8 mouse cellular contexts compared by ENCODE assay signal in genomic region chr4:3083161-3084020, GRCm38 (mm10).
DNase-seq lines count a peak whose midpoint lies in the region; ATAC-seq and TF ChIP-seq lines count a peak whose summit lies in the region.

No protein-coding gene starts in this region.

- no peak for TF ChIP-seq POLR2A in lung, adult 2 months (IDR thresholded peaks at IDR 0.05; ENCODE audit: borderline replicate concordance, extremely low read depth, low read depth, low read length)

- no peak for TF ChIP-seq CTCF in lung, adult 2 months (IDR thresholded peaks at IDR 0.05; ENCODE audit: insufficient read depth, low read length)
- TF ChIP-seq CTCF in lung, postnatal 0 days (IDR thresholded peaks at IDR 0.05), result no peak

- H3K4me2 ChIP-seq in embryonic facial prominence, embryonic 14.5 days (ENCODE audit: low read depth, low read length), result no peak overlapping the region
- H3K4me2 ChIP-seq in hindbrain, embryonic 12.5 days (replicated peaks), result no peak overlapping the region
- no peak overlapping the region for H3K4me2 ChIP-seq in lung, postnatal 0 days (replicated peaks; ENCODE audit: low read depth, low read length)
- no peak overlapping the region for H3K4me2 ChIP-seq in stomach, embryonic 14.5 days (replicated peaks; ENCODE audit: low read depth, low read length)

- H3K9ac ChIP-seq in embryonic facial prominence, embryonic 14.5 days (ENCODE audit: low read depth, low read length), result no peak overlapping the region
- no peak overlapping the region for H3K9ac ChIP-seq in hindbrain, embryonic 12.5 days
- no peak overlapping the region for H3K9ac ChIP-seq in lung, postnatal 0 days (replicated peaks; ENCODE audit: low read depth)
- H3K9ac ChIP-seq in stomach, embryonic 14.5 days (replicated peaks; ENCODE audit: low read depth, low read length), result no peak overlapping the region

- no peaks in the 10 kb centered on the region for H3K4me1 ChIP-seq in lung, adult 2 months (ENCODE audit: control insufficient read depth, insufficient read depth, low read length)
- no peaks in the 10 kb centered on the region for H3K4me1 ChIP-seq in embryonic facial prominence, embryonic 14.5 days (ENCODE audit: control insufficient read depth, insufficient read depth, low read length)
- no peaks in the 10 kb centered on the region for H3K4me1 ChIP-seq in hindbrain, embryonic 12.5 days
- H3K4me1 ChIP-seq in lung, postnatal 0 days (ENCODE audit: insufficient read depth, low read depth, low read length), result no peaks in the 10 kb centered on the region
- no peaks in the 10 kb centered on the region for H3K4me1 ChIP-seq in stomach, embryonic 14.5 days (ENCODE audit: control insufficient read depth, insufficient read depth, low read length)

- H3K27me3 ChIP-seq in embryonic facial prominence, embryonic 14.5 days (replicated peaks; ENCODE audit: control insufficient read depth, insufficient read depth, low read length), result no peaks in the 10 kb centered on the region
- no peaks in the 10 kb centered on the region for H3K27me3 ChIP-seq in hindbrain, embryonic 12.5 days
- H3K27me3 ChIP-seq in lung, postnatal 0 days (replicated peaks; ENCODE audit: insufficient read depth, low read length), result no peaks in the 10 kb centered on the region
- no peaks in the 10 kb centered on the region for H3K27me3 ChIP-seq in stomach, embryonic 14.5 days (ENCODE audit: control insufficient read depth, insufficient read depth, low read length)

- no peak overlapping the region for H3K4me3 ChIP-seq in lung, adult 2 months (replicated peaks; ENCODE audit: extremely low read depth, low read depth, low read length)
- no peak overlapping the region for H3K4me3 ChIP-seq in embryonic facial prominence, embryonic 14.5 days (ENCODE audit: low read depth, low read length)
- H3K4me3 ChIP-seq in hindbrain, embryonic 12.5 days, result no peak overlapping the region
- H3K4me3 ChIP-seq in lung, postnatal 0 days (ENCODE audit: low read depth, low read length), result no peak overlapping the region
- no peak overlapping the region for H3K4me3 ChIP-seq in stomach, embryonic 14.5 days (ENCODE audit: low read depth, low read length)

- H3K9me3 ChIP-seq in embryonic facial prominence, embryonic 14.5 days (ENCODE audit: control insufficient read depth, low read length), result peaks cover 80% of the 10 kb centered on the region
- peaks cover 95% of the 10 kb centered on the region for H3K9me3 ChIP-seq in hindbrain, embryonic 12.5 days (replicated peaks)
- H3K9me3 ChIP-seq in lung, postnatal 0 days (ENCODE audit: low read length), result peaks cover 43% of the 10 kb centered on the region
- H3K9me3 ChIP-seq in stomach, embryonic 14.5 days (ENCODE audit: control insufficient read depth, low read depth, low read length), result peaks cover 66% of the 10 kb centered on the region

- H3K36me3 ChIP-seq in embryonic facial prominence, embryonic 14.5 days (ENCODE audit: control insufficient read depth, insufficient read depth, low read length), result no peaks in the 10 kb centered on the region
- no peaks in the 10 kb centered on the region for H3K36me3 ChIP-seq in hindbrain, embryonic 12.5 days
- no peaks in the 10 kb centered on the region for H3K36me3 ChIP-seq in lung, postnatal 0 days (ENCODE audit: insufficient read depth, low read length)
- no peaks in the 10 kb centered on the region for H3K36me3 ChIP-seq in stomach, embryonic 14.5 days (ENCODE audit: control insufficient read depth, insufficient read depth, low read length)

- H3K27ac ChIP-seq in embryonic facial prominence, embryonic 14.5 days (replicated peaks; ENCODE audit: low read depth, low read length), result no peak overlapping the region
- H3K27ac ChIP-seq in hindbrain, embryonic 12.5 days, result no peak overlapping the region
- H3K27ac ChIP-seq in lung, postnatal 0 days (ENCODE audit: low read length), result no peak overlapping the region
- no peak overlapping the region for H3K27ac ChIP-seq in stomach, embryonic 14.5 days (ENCODE audit: low read length)

- no peak for TF ChIP-seq EP300 in lung, postnatal 0 days (IDR thresholded peaks at IDR 0.05)

- 49% methylated on average over 8 of the region's 8 CpGs for WGBS in lung, adult 2 months
- 57% methylated on average over 8 of the region's 8 CpGs for WGBS in embryonic facial prominence, embryonic 14.5 days
- WGBS in hindbrain, embryonic 12.5 days, result 53% methylated on average over 8 of the region's 8 CpGs
- WGBS in lung, postnatal 0 days, result 50% methylated on average over 8 of the region's 8 CpGs
- whole genome bisulfite sequencing in stomach, embryonic 14.5 days, result 53% methylated on average over 8 of the region's 8 CpGs

- peak; percentile 6 for ATAC-seq in embryonic facial prominence, embryonic 14.5 days (ENCODE audit: low read depth)
- ATAC-seq in hindbrain, embryonic 12.5 days (ENCODE audit: low FRiP score), result peak; percentile 49
- peak; percentile 22 for ATAC-seq in lung, postnatal 0 days
- peak; percentile 33 for ATAC-seq in stomach, embryonic 14.5 days (ENCODE audit: insufficient number of reproducible peaks, insufficient read depth, low FRiP score, low read depth)

- DNase-seq in lung, adult 2 months, result peak; percentile 2
- DNase-seq in lung, postnatal 36 days, result no peak
- DNase-seq in embryonic facial prominence, embryonic 14.5 days (ENCODE audit: low spot score), result peak; percentile 14
- peak; percentile 24 for DNase-seq in lung, postnatal 0 days (ENCODE audit: low spot score)
- no peak for DNase-seq in right cerebral cortex, postnatal 10 days (ENCODE audit: low spot score in 2 of 2)
- DNase-seq in frontal cortex, postnatal 10 days (ENCODE audit: low spot score in 2 of 2), result no peak

Comparison
In these comparisons a context has a peak if more than half of its experiments do, and no peak if none do; other contexts are left out.
1. DNase-seq: peak in lung, adult 2 months (single experiment), embryonic facial prominence, embryonic 14.5 days (single experiment) and lung, postnatal 0 days (single experiment); none in lung, postnatal 36 days (single experiment), right cerebral cortex, postnatal 10 days (0 of 2) and frontal cortex, postnatal 10 days (0 of 2).
2. Peak in every context shown above with its lines, with median percentiles within 50 percentile points of each other: ATAC-seq.